Mouse (Mus musculus): ENCODE results near the gene Wipf1.

The Wipf1 gene

DNA sequence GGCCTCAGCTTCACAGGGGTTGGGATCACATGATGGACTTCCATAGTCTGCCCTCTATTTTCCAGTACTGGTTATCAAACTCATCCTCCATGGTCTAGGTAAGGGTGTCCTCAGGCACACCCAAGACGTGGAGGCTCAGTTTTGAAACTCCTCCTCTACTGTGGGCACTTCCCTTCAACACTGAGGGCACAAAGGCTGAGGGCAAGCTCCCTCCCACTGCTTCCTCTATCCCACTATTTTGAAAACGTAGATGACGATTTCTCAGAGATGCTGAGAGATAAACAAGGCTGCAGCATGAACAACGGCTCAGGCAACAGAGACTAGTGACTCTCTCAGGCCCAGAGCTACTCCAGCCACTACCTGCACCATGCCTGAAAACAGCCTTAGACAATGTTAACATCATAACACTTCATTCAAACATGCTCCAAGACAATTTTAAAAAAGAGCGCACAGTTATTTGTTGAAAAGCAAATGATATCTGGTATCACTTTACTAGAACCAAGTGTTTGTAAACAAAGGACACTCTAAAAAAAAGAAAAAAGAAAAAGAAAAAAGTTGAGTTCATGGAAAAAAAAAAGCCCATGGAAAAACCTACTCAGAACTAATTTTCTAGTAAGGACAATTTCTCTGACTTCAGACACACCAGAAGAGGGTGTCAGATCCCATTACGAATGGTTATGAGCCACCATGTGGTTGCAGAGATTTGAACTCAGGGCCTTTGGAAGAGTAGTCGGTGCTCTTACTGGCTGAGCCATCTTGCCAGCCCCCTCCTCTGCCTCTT lies 62.3 kb downstream of the Wipf1 start:
- DNase-seq (ENCODE audit: low spot score): no peak

DNA sequence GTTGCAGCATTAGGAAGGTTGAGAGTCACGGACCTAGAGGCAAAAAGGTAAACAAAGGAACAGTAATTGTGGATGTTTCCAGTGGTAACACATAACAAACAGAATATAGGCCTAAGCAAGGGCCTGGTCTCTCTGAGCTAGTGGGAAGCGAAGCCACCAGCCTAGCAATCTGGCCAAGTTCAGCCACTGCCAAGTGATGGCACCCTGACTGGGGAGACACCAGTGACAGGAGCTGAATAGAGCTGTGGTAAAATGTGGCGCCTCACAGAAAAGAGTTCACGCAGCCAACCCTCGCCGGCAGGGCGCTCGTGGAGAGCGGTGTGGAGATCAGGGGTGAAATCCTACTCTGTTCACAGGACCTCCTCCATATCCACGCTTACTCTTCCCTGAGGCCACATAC lies 63.1 kb downstream of the Wipf1 start:
- no peak for DNase-seq (ENCODE audit: low spot score)

DNA sequence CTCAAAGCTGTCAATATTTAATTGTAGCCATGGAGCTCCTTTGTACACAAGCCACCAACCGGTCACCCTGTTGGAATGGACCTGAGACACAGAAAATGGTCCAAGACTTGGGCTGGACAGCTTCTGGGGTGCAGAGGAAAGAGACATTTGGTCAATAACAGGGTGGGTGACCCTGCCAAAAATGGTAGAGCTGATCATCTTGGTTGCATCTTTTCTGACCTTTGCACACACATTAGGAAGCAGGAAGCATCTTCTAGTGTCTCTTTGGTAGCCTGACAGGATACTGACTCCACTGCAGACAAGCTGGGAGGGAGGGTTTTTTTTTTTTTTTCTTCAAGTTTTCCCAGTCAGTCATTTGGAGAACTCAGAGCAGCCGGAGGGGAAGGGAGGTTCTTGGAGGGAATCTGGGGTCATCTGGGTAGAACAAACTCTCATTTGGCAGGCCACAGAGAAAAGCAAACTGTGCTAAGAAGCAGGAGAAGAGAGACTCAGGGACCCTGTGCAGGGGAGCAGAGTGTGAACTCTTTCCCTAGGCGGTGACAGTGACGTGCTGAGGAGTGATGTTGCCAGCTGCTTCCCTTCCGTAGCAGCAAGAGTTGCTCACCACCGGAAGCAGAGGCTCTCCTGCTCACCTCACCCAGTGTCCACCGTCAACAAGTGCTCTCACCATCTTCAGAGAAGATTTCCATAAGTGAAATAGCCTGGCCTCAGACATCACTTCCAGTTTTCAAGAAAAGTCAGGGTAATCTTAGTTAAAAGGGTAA lies 65.9 kb downstream of the Wipf1 start:
- DNase-seq (ENCODE audit: low spot score): no peak

DNA sequence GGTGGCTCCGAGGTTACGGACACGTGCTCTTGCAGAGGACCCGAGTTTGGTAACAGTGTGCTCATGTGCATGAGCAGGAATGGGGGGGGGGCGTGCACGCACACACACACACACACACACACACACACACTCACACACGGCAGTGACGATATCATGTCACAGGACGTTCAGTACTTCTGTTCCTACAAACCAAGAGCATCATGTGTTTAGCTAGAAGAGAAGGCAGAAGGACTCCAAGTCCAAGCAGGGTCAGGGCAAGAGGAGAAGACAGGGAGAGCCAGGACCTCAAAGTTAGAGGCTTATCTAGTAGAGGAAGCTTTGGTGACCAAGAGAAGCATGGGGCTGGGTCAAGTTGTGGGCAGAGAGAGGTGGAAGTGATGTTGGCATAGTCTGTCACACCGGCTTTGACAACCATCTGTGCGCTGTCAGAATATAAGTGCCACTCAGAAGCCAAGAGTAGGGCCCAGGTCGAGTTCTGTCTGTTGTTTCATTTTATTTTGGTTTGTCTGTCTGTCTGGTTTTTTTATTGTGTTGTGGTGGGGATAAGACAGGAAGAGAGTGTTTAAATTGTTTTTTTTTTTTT lies 66.7 kb downstream of the Wipf1 start:
- no peak for DNase-seq (ENCODE audit: low spot score)

DNA sequence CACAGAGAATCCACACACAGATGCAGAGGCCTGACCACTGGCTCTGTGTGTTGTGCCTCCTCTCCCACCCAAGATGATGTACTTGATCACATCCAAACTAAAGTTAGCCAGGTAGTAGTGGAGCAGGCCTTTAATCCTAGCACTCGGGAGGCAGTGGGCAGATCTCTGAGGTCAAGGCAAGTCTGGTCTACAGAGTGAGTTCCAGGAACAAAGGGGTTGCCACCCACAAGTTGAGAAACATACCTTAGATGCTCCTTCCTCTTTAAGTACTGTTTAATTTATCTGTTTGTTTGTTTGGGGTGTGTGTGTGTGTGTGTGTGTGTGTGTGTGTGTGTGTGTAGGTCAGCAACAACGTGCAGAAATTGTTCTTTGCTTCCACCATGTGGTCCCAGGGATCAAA lies 67.3 kb downstream of the Wipf1 start:
- DNase-seq (ENCODE audit: low spot score): no peak

DNA sequence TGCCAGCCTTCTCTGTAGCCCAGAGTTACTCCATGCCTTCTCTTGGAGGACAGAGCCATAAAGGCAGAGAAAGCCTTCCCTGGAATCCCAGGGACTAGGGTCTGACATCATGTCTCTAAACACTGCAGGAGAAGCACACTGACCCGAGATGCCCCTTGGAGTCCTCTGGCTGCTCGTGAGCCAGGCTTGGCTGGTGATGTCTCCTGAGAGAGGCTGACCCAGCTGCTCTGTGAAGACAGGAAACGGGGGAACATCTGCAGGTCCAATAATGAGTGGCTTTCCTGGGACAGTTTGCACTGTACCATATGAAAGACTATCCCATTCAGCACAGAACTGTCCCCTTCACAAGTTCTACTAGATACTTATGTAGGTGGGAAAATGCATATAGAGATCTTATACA lies 69.4 kb downstream of the Wipf1 start:
- no peak for DNase-seq (ENCODE audit: low spot score)

DNA sequence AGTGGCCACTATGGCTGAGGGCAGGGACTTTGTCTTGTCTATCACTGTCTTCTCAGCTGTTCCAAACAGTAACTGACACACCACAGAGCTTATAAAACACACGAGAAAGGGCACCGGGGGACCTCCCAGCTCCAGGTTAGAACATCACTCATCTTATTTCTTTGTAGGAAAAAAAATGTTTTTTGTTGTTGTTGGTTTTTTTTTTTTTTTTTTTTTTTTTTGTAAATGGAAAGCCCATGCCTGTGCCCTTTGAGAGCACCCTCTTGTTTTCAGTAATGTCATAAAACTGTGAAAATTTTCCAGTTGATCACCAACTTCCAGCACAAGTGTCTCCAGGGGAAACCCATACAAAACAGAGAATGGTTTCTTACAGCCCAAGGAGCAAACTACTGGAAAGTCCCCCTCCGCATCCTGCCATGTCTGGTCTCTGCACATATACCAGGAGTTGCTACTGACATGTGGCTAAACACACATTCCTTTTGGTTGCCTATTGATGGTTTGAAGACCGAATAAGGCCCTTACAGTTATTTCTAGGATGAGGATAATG lies 69.9 kb downstream of the Wipf1 start:
- no peak for DNase-seq (ENCODE audit: low spot score)

DNA sequence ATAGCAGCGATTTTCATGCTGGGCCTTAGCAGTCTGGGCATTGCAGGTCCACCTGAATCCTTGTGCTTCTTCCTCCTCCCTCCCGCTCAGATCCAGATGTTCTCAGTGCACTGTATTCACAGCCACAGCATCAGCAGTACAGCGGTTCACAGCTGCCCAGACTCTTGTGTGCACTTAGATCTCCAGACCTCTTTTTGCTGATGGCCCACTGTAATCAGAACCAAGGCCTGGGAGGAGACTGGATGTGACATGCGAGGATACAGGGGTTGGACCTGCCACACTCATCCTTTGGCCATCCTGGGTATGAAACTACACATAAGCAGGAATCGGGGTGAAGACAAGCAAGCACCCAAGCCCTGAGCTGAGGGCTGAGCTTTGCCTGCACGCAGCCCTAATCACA lies 72.6 kb downstream of the Wipf1 start:
- DNase-seq (ENCODE audit: low spot score): no peak

DNA sequence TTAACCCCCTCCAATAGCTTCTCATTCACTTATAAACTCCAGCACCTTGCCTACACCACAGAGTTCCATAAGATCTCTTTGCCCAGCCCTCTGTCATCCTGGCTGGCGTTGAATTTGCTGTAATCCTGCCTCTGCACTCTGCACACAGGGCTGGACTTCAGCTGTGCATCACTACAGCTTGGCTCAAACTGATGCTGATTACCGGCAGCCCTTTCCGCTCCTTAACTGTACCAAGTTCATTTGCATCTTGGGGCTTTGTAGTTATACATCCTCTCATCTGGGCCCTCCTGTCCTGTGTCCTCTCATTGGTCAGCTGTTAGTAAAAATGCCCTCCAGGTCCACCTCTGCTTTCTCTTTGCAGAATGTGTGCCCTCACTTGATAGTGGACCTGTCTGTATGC lies 73.4 kb downstream of the Wipf1 start:
- DNase-seq (ENCODE audit: low spot score): no peak

DNA sequence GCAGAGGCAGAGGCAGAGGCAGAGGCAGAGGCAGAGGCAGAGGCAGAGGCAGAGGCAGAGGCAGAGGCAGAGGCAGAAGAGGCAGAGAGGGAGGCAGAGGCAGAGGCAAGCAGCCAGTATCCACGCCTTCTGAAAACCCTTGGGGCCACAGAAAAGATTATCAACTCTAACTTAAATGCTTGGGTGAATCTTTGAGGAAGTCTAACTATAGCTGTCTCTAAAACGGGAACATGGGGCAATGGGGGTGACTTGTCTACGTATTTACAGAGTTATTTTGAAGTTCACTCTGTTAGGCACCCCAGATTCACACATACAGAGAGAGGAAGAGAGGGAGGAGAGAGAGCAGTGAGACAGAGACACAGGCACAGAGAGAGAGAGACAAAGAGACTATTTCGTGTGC lies 74.0 kb downstream of the Wipf1 start:
- DNase-seq (ENCODE audit: low spot score): no peak

DNA sequence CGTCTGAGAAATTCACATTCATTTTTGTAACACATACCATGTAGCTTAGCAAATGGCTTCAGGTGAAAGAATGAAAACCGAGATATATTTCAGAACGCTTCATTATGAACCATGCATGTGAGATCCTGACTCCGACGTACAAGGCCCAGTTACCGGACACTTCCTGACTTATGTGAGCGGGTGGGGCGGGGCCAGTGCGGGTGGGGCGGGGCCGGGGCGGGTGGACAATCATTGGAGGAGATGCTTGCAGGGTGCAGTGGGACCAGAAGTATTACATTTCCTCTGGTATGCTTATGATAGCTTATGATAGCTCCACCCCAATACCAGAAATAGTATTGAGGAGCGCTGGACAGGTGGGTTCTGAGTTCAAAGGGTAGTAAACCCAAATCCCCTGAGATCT lies 74.9 kb downstream of the Wipf1 start:
- DNase-seq (ENCODE audit: low spot score): no peak

DNA sequence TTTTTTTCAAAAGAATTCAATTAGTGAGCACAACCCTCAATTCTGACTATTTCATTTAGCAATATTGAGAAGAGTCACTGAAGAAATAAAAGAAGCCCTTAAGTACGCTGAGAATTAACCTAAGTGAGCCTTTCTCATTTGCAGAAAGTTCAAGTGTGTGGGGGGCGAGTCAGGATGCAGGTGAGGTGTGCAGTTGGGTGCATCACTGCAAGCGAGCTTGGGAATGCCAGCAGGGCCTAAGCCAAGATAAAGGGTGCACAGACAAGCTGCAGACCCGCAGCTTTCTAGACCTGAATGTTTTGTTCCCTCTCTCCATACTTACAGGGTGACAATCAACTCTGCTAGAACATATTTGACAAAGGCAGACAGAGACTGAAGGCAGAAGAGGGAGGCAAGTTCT lies 75.3 kb downstream of the Wipf1 start:
- no peak for DNase-seq (ENCODE audit: low spot score)

DNA sequence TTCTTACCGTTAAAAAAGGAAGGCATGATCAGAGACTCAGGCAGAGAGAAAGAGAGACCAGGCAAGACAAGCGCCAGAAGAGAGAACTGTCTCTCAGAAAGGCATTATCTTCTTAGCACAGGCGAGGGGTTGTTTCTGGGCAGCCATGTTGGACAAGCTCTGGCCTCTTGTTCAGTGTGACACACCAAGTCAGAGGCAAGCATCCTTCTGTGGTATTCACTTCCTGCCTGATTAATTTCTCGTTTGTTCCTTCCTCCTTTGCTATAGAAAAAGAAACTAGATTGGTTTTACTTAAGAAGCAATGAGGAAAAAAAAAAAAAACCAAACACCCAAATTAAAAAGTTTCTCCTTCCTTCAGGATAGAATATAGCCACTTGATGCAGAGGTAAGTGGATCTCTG lies 75.8 kb downstream of the Wipf1 start:
- DNase-seq (ENCODE audit: low spot score): no peak

DNA sequence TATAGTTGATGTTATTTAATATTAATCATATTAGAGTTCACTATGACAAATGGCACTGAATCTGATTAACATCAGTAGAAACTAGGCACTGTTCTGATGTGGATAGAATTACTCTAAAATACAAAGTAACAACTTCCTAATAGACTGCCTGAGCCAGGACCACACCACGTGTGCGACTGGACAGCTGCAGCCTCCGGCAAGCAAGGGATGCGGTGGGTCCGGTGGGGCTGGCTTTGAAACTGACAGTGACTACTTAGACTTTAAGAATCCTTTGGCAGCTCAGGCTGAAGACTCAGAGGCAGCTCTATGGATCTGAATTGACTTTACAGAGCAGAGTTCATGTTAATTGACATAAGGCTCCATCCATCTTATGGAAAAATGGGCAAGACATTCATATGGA lies 76.4 kb downstream of the Wipf1 start:
- no peak for DNase-seq (ENCODE audit: low spot score)

DNA sequence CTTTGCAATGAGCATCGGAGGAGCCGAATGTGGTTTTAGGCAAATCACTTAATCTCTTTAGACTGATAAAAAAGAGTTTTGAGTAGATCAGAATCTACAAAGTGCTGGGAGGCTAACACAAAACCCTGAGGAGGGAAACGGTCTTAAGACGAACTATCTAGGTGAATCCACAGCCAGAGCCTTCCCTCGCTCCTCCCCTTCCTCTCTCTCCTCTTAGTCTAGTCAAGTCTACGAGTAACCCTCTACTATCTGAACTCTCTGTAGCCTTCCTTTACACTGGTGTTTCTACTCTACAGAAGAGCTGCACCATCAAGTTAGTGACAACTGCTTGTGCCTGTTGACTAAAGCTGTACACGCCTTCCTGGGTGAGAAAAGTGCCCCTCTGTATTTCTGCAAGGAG lies 77.0 kb downstream of the Wipf1 start:
- DNase-seq (ENCODE audit: low spot score): no peak

DNA sequence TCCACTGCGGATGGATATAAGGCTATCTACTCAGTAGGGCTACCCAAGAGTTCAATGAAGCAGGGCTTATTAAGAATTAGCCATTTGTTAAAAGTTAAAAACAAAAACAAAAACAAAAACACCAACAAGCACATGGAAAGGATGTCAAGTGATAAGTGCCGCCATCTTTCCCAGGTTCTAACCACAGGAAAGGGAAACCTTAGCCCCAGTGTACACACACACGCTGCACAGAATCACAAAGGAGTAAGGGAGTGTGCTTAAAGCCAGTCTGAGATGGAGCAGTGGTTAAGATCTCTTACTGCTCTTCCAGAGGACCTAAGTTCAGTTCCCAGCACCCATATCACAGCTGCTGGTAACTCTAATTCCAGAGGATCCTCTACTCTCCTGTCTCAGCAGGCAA lies 78.0 kb downstream of the Wipf1 start:
- DNase-seq (ENCODE audit: low spot score): no peak

DNA sequence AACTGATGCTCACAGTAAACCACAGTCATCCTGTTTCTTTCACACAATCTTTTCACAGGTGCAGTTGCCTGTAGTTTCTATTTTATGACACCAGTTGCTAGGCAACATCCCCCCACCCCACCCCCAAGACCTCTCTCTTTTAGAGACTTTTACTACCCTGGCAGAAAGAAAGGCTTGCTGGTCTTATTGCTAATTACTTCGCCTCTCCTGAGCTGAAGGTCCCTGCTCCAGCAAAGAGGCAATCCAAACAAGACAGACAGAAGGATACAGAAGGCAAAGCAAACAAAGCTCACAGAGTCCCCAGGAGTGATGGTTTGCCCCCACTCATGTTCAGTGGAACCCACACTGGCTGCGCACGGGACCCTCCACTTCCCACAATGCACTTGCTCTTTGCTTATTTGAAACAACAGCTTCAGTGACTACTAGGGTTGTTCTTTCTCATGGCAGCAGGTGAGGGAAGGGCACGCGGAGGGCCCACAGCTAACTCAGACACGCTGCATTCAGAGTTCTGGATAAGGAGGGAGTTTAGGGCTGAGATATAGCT lies 79.3 kb downstream of the Wipf1 start:
- DNase-seq (ENCODE audit: low spot score): no peak

DNA sequence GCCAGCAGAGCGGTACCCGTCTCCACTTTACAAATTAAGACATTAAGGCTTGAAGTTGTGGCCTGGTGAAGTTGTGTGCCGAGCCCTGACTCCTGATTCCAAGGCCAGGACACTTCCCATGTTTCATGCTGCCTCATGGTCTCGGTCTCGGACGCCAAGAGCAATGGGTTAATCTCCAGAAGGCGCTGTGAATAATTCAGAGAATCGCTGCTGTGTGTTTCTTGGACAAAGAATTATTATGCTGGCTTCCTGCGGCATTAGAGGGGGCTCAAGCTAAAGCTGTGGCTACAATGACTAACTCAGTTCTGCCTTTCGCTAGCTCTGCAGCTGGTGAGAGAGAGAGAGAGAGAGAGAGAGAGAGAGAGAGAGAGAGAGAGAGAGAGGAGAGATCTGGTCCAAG lies 85.5 kb downstream of the Wipf1 start:
- no peak for DNase-seq (ENCODE audit: low spot score)

DNA sequence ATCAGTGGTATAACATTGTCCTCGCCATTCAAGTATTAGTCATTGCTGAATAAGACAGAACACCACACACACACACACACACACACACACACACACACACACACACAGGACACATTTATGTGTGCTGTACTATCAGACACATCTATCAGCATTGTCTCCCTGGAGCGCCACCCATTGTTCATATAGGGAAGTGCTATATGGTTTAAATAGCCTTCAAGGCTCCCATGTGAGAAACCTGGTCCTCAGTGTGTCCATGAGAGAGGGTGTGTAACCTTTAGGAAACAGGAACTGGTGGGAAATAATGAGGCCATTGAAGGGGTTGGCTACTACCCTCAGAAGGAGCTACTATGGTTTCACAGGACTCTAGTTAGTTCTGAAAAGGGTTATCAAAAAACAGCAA lies 87.5 kb downstream of the Wipf1 start:
- no peak for DNase-seq (ENCODE audit: low spot score)

DNA sequence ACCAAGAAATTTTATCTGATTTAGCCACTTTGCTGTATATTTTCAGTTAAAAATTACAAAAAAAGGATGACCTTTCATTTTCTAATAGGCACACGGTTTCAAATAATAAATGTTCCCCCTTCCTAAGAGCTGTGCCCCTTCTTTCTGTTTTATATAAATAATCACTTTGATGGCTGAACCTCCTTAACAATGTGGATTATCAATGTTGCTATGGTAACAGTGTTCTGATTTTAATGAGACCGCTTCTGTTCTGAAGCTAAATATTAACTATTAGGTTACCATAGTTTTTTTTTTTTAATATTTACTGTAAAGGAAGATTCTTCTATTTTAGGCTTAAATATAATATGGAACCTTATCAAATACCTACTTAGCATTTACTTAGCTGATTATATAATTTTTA lies 89.2 kb downstream of the Wipf1 start:
- DNase-seq (ENCODE audit: low spot score): no peak

DNA sequence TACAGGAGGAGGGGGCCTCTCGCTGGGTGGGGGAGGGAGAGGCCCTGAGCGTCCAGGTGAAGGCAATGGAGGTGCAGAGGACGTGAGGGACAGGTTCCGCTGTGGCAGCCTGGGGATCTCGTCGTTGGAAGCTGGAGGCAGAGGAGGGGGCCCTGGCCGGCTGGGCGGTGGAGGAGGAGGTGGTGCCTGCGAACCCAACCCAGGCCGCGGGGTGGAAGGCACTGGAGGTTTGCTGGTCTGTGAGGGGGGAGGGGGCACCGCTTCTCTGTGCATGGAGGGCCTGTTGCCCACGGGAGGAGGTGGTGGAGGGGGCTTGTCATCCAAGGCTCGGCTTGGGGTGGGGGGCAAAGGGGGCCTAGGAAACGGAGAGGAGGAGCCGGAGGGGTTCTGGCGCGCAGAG lies 92.6 kb downstream of the Wipf1 start:
- DNase-seq (ENCODE audit: low spot score): no peak

DNA sequence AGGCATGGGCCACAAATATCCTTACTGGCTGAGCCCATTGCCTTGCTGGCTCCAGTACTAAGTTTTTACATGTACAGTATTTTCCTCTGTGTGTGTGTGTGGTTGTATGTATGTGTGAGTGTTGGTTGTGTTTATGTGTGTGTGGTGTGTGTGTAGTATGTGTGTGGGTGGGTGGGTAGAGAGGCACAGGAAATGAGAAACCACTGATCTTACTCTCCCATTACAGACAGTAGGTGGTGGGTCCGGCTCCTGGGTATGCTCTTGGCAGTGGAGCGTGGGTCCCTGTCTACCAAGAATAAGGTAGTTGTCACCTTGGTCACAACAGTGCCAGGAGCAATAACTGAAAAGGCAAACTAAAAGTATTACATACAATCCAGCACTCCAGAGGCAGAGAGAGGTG lies 93.7 kb downstream of the Wipf1 start:
- DNase-seq (ENCODE audit: low spot score): no peak

DNA sequence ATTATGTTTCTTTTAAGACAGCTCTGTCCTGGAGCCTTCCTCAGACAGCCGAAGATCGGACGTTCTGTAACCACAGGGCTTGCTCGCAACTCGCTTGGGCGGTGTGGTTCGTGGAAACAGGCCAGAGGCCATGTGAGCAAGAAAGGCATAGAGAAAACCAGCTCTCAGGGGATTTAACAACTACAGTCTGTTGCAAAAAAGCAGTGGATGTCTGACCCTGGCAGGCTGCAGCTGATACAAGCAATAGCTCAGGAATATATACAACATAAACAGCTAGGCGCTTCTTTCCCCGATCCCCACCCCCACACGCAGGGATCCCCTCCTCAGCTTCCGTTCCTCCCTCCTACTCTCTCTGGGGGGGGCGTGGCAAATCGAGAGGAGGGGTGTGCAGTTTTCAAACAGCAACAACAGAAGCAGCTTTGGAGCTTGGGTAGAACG lies 97.6 kb downstream of the Wipf1 start:
- DNase-seq (ENCODE audit: low spot score): no peak
